29 mouse cellular contexts compared by ENCODE assay signal in genomic region chr17:36206846-36207245, GRCm38 (mm10). TPM values are rescaled to one million over a fixed set of nuclear protein-coding genes. Genes with fewer than 3 reads are reported as not detected.
"Had no signal": no experiment of that assay in that cellular context is flagged by ENCODE, and none has a peak within 500 bp of the region (broad histone marks: within the 10 kb centered on the region; RNA-seq: fewer than 3 reads in every experiment).

No protein-coding gene starts in this region.

- H3K9me3 ChIP-seq: liver, embryonic 13.5 days; midbrain, embryonic 13.5 days; stomach, embryonic 15.5 days had no signal

- H3K36me3 ChIP-seq: liver, embryonic 13.5 days; midbrain, embryonic 13.5 days; stomach, embryonic 15.5 days had no signal

- DNase-seq: kidney, adult 2 months; kidney, postnatal 25 days; layer of hippocampus, adult 9-11 months; liver, embryonic 13.5 days; lung, adult 2 months; lung, postnatal 14 days; lung, postnatal 4 days; right cerebral cortex, adult 18-20 months; right cerebral cortex, postnatal 14 days; right cerebral cortex, postnatal 4 days; thymus, postnatal 36 days had no signal

- ATAC-seq: intestine, postnatal 0 days; midbrain, embryonic 16.5 days had no signal

- H3K9ac ChIP-seq: liver, embryonic 13.5 days; midbrain, embryonic 13.5 days; stomach, embryonic 15.5 days had no signal

- H3K4me1 ChIP-seq: liver, embryonic 13.5 days had no signal

- H3K27ac ChIP-seq: kidney, postnatal 0 days; layer of hippocampus, adult 2 months; liver, embryonic 13.5 days; midbrain, embryonic 13.5 days; stomach, embryonic 15.5 days had no signal

- H3K4me3 ChIP-seq: layer of hippocampus, adult 2 months had no signal

RNA-seq across cellular contexts. Expression of gene H2-T3, which starts 16.8 kb away (rescaled TPM):
- total RNA-seq: layer of hippocampus, adult 2 months; layer of hippocampus, postnatal 25 days; left cerebral cortex, postnatal 10 days; left cerebral cortex, postnatal 36 days; liver, adult 2 months; megakaryocyte, adult 5-6 weeks had no signal
- polyA plus RNA-seq: kidney, adult 2 months; kidney, embryonic 14.5 days; kidney, postnatal 0 days; limb, embryonic 11.5 days; limb, embryonic 14.5 days; liver, adult 2 months; liver, embryonic 13.5 days; lung, adult 2 months; midbrain, embryonic 13.5 days; midbrain, embryonic 16.5 days; neural tube, embryonic 11.5 days; neural tube, embryonic 14.5 days had no signal

RNA-seq across cellular contexts. Expression of gene Gm8909, which starts 38.5 kb away (rescaled TPM):
- total RNA-seq: layer of hippocampus, adult 2 months; layer of hippocampus, postnatal 25 days; left cerebral cortex, adult 18-20 months; left cerebral cortex, postnatal 10 days; left cerebral cortex, postnatal 36 days; liver, adult 2 months; megakaryocyte, adult 5-6 weeks had no signal
- polyA plus RNA-seq: kidney, adult 2 months; kidney, embryonic 14.5 days; kidney, postnatal 0 days; limb, embryonic 11.5 days; limb, embryonic 14.5 days; liver, adult 2 months; liver, embryonic 13.5 days; liver, embryonic 16.5 days; midbrain, embryonic 13.5 days; midbrain, embryonic 16.5 days; neural tube, embryonic 11.5 days; neural tube, embryonic 14.5 days had no signal
